Mouse (Mus musculus) ES-E14 (cell line): ENCODE measurements around the gene Comtd1. TPM values are rescaled to one million over a fixed set of nuclear protein-coding genes. Genes with fewer than 3 reads are reported as not detected.

Source experiments
- DNase-seq: peaks from one replicate; pipeline ENCODE4 v3.0.0-alpha.2; 2013; ENCODE audit warnings: low read depth, low spot score
- H3K27ac ChIP-seq: 2 replicates; pipeline ENCODE4 v1.5.1; 2012; ENCODE audit warnings: low read depth, mild to moderate bottlenecking, low read length, moderate library complexity, mixed read lengths; ENCODE audit not compliant: poor library complexity, insufficient read depth, severe bottlenecking
- H3K36me3 ChIP-seq: 2 replicates; pipeline ENCODE4 v1.6.1; 2012; ENCODE audit warnings: mild to moderate bottlenecking, low read length, moderate library complexity, mixed read lengths; ENCODE audit not compliant: control insufficient read depth, poor library complexity, insufficient read depth, severe bottlenecking
- H3K4me1 ChIP-seq, 2 experiments: fragments of 150-350 bp in 1 of 2; sonication (generic) in 1 of 2; 2 replicates each; pipeline ENCODE4 v1.6.1; 2012; ENCODE audit warnings: low read length in 2 of 2, mild to moderate bottlenecking in 1 of 2, mixed read lengths in 1 of 2; ENCODE audit not compliant: control insufficient read depth in 2 of 2, insufficient read depth in 2 of 2, poor library complexity in 1 of 2
- H3K4me3 ChIP-seq, 2 experiments: fragments of 150-350 bp in 1 of 2; sonication (generic) in 1 of 2; 2 replicates each; pipeline ENCODE4 v1.5.1; 2012; ENCODE audit warnings: low read length in 2 of 2, low read depth in 1 of 2, mild to moderate bottlenecking in 1 of 2, mixed read lengths in 1 of 2; ENCODE audit not compliant: insufficient read depth in 1 of 2, poor library complexity in 1 of 2, severe bottlenecking in 1 of 2
- H3K9ac ChIP-seq: 2 replicates; pipeline ENCODE4 v1.6.1; 2012; ENCODE audit warnings: low read depth, mild to moderate bottlenecking, low read length, mixed read lengths; ENCODE audit not compliant: poor library complexity, insufficient read depth, severe bottlenecking
- H3K9me3 ChIP-seq: fragments of 150-350 bp; sonication (generic); 2 replicates; pipeline ENCODE4 v1.6.1; 2012; ENCODE audit warnings: low read depth, mild to moderate bottlenecking, low read length; ENCODE audit not compliant: control insufficient read depth, insufficient read depth
- CHD2 ChIP-seq: IDR thresholded peaks from 2 replicates; pipeline ENCODE4 v1.6.1; 2014; ENCODE audit warnings: mild to moderate bottlenecking, low read depth, low read length, inconsistent platforms
- HCFC1 ChIP-seq: IDR thresholded peaks from 2 replicates; pipeline ENCODE4 v1.6.1; 2012; ENCODE audit warnings: low read length, inconsistent platforms, borderline replicate concordance; ENCODE audit not compliant: insufficient read depth
- MAFK ChIP-seq: IDR thresholded peaks from 2 replicates; pipeline ENCODE4 v1.6.1; 2014; ENCODE audit warnings: mild to moderate bottlenecking, low read depth, low read length, inconsistent platforms; ENCODE audit not compliant: insufficient read depth
- ZC3H11A ChIP-seq: IDR thresholded peaks from 2 replicates; pipeline ENCODE4 v1.6.1; 2012; ENCODE audit warnings: low read depth, mild to moderate bottlenecking, inconsistent platforms, low read length, borderline replicate concordance
- ZNF384 ChIP-seq: IDR thresholded peaks from 2 replicates; pipeline ENCODE4 v1.6.1; 2012; ENCODE audit warnings: low read depth, low read length, inconsistent platforms
- in situ Hi-C, 2 experiments: fragments of 600-800 bp; cut with MboI; formaldehyde crosslinking; loops; one replicate each; pipeline ENCODE4 v1.15.1; 2025; ENCODE audit warnings: low sequenced_read_pairs in 2 of 2, inconsistent platforms in 1 of 2; ENCODE audit not compliant: unreplicated experiment in 2 of 2
- total RNA-seq: library from RNA; depleted of rRNA; stranded (reverse); fragments of 300-350 nt; gene quantifications from 2 replicates; pipeline ENCODE4 v1.2.3, GENCODE M21; 2012; rRNA removed

The Comtd1 gene
- total RNA-seq: 36.6 and 88.5 TPM in 2 replicates

- peaks cover 28% of the 10 kb centered on the region for H3K36me3 ChIP-seq
- H3K9ac ChIP-seq: peak within 1 kb of the TSS; percentile 96
- no peaks in the 10 kb centered on the region for H3K9me3 ChIP-seq
- in situ Hi-C loops: no loop called here
- H3K27ac ChIP-seq: peak within 1 kb of the TSS; percentile 74
- TF ChIP-seq CHD2 (peak; percentile 40; the same call in 1 of the 2 replicates), HCFC1 (peak; percentile 77), ZNF384 (peak; percentile 72), MAFK (0 out of 2 replicates have a peak, but pooled peaks have one; percentile 24), ZC3H11A (peak; percentile 76; the same call in 1 of the 2 replicates)
- peak within 1 kb of the TSS; percentile 89 to 94 for H3K4me3 ChIP-seq
- DNase-seq: peak; percentile 92
- H3K4me1 ChIP-seq: 0 out of 4 replicates have a peak, but pooled peaks cover 0 to 5% of the 10 kb centered on the region in 2 experiments
Measured at GRCm38 (mm10) chr14:21848166-21849154, at the start of gene Comtd1. TSS of gene Comtd1 (minus strand) at chr14:21848977.

- no peaks in the 10 kb centered on the region for H3K36me3 ChIP-seq
- H3K9me3 ChIP-seq: no peaks in the 10 kb centered on the region
- no peak overlapping the region for H3K4me3 ChIP-seq
- H3K4me1 ChIP-seq: no peaks in the 10 kb centered on the region
- TF ChIP-seq CHD2 (no peak), HCFC1 (no peak), ZC3H11A (no peak), ZNF384 (no peak), MAFK (no peak)
- no peak for DNase-seq
- no peak overlapping the region for H3K9ac ChIP-seq
- H3K27ac ChIP-seq: no peak overlapping the region
- in situ Hi-C loops: no loop called here
Measured at GRCm38 (mm10) chr14:21892341-21892659, 43.5 kb upstream of the Comtd1 start.

- no peak overlapping the region for H3K9ac ChIP-seq
- H3K4me1 ChIP-seq: no peaks in the 10 kb centered on the region
- in situ Hi-C loops: no loop called here
- TF ChIP-seq HCFC1 (no peak), ZC3H11A (no peak), CHD2 (no peak), MAFK (no peak), ZNF384 (no peak)
- H3K4me3 ChIP-seq: no peak overlapping the region
- H3K36me3 ChIP-seq: no peaks in the 10 kb centered on the region
- no peaks in the 10 kb centered on the region for H3K9me3 ChIP-seq
- no peak for DNase-seq
- H3K27ac ChIP-seq: no peak overlapping the region
Measured at GRCm38 (mm10) chr14:21891581-21892340, 43.0 kb upstream of the Comtd1 start.

- in situ Hi-C loops: no loop called here
- no peak for DNase-seq
Measured at GRCm38 (mm10) chr14:21890430-21890829, 41.7 kb upstream of the Comtd1 start.

More at GRCm38 (mm10) chr14:21890430-21890829, 41.7 kb upstream of the Comtd1 start:
- TF ChIP-seq HCFC1: no peak
- no peak for TF ChIP-seq CHD2
- TF ChIP-seq ZNF384: no peak
- no peak for TF ChIP-seq MAFK
- TF ChIP-seq ZC3H11A: no peak
- Histone ChIP-seq H3K36me3 (no peaks in the 10 kb centered on the region), H3K4me1 (no peaks in the 10 kb centered on the region), H3K4me3 (no peak overlapping the region), H3K27ac (no peak overlapping the region), H3K9ac (no peak overlapping the region), H3K9me3 (no peaks in the 10 kb centered on the region)
